Mouse (Mus musculus): ENCODE measurements around the gene Gm21304. TPM values are rescaled to one million over a fixed set of nuclear protein-coding genes. Genes with fewer than 3 reads are reported as not detected.
"Not testable (repeated sequence)": the region's sequence is repeated elsewhere in the genome, so short reads cannot be mapped to it uniquely, and the experiment has no call there.

The Gm21304 gene
- not detected in 2 replicates for polyA plus RNA-seq (2014; fragmentation: Nextera tagmentation; extraction: Ambion mirVana)

DNA sequence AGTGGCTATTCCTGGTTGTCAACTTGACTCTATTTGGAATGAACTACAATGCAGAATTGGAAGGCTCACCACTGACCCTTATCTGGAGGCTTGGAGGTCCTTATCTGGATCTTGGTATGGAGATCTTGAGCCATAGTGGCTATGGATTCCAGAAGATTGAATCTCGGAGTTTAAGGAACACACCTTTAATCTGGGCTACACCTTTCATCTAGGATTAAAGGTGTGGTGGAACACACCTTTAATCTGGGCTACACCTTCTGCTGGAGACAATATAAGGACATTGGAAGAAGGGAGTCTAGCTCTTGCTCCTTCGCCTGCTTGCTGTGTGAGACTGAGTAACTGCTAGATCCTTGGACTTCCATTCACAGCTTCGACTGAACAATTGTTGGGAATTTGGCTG is at the start of gene Gm21304:
TSS of gene Gm21304 (plus strand) at position 301 of the 400 bp plus-strand sequence.
- H3K9ac ChIP-seq (replicated peaks; ENCODE audit: low read depth, low read length); ATAC-seq (ENCODE audit: low read depth); H3K4me3 ChIP-seq (ENCODE audit: low read depth, low read length); H3K9me3 ChIP-seq (ENCODE audit: control insufficient read depth, low read length); H3K4me1 ChIP-seq (ENCODE audit: control insufficient read depth, insufficient read depth, low read length); H3K4me2 ChIP-seq (ENCODE audit: low read depth, low read length); H3K27ac ChIP-seq (ENCODE audit: low read depth, low read length); H3K27me3 ChIP-seq (ENCODE audit: control insufficient read depth, insufficient read depth, low read length); H3K36me3 ChIP-seq (ENCODE audit: control insufficient read depth, insufficient read depth, low read length): not testable (repeated sequence)
- no CpG with 5 or more reads among the region's 3 CpGs for WGBS

DNA sequence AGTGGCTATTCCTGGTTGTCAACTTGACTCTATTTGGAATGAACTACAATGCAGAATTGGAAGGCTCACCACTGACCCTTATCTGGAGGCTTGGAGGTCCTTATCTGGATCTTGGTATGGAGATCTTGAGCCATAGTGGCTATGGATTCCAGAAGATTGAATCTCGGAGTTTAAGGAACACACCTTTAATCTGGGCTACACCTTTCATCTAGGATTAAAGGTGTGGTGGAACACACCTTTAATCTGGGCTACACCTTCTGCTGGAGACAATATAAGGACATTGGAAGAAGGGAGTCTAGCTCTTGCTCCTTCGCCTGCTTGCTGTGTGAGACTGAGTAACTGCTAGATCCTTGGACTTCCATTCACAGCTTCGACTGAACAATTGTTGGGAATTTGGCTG is 25.6 kb upstream of the Gm21304 start, which contains the start of gene Gm21293:
TSS of gene Gm21293 (plus strand) at position 301 of the 400 bp plus-strand sequence.
- H3K4me3 ChIP-seq (ENCODE audit: low read depth, low read length); ATAC-seq (ENCODE audit: low read depth); H3K4me2 ChIP-seq (ENCODE audit: low read depth, low read length); H3K27me3 ChIP-seq (ENCODE audit: control insufficient read depth, insufficient read depth, low read length); H3K27ac ChIP-seq (ENCODE audit: low read depth, low read length); H3K9ac ChIP-seq (replicated peaks; ENCODE audit: low read depth, low read length); H3K9me3 ChIP-seq (ENCODE audit: control insufficient read depth, low read length); H3K36me3 ChIP-seq (ENCODE audit: control insufficient read depth, insufficient read depth, low read length); H3K4me1 ChIP-seq (ENCODE audit: control insufficient read depth, insufficient read depth, low read length): not testable (repeated sequence)
- no CpG with 5 or more reads among the region's 3 CpGs for WGBS

DNA sequence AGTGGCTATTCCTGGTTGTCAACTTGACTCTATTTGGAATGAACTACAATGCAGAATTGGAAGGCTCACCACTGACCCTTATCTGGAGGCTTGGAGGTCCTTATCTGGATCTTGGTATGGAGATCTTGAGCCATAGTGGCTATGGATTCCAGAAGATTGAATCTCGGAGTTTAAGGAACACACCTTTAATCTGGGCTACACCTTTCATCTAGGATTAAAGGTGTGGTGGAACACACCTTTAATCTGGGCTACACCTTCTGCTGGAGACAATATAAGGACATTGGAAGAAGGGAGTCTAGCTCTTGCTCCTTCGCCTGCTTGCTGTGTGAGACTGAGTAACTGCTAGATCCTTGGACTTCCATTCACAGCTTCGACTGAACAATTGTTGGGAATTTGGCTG is 17.1 kb upstream of the Gm21304 start, which contains the start of gene Gm6763:
TSS of gene Gm6763 (plus strand) at position 301 of the 400 bp plus-strand sequence.
- not testable (repeated sequence) for ATAC-seq (ENCODE audit: low read depth); H3K27me3 ChIP-seq (ENCODE audit: control insufficient read depth, insufficient read depth, low read length); H3K36me3 ChIP-seq (ENCODE audit: control insufficient read depth, insufficient read depth, low read length); H3K4me2 ChIP-seq (ENCODE audit: low read depth, low read length); H3K4me3 ChIP-seq (ENCODE audit: low read depth, low read length); H3K9ac ChIP-seq (replicated peaks; ENCODE audit: low read depth, low read length); H3K27ac ChIP-seq (ENCODE audit: low read depth, low read length); H3K4me1 ChIP-seq (ENCODE audit: control insufficient read depth, insufficient read depth, low read length); H3K9me3 ChIP-seq (ENCODE audit: control insufficient read depth, low read length)
- no CpG with 5 or more reads among the region's 3 CpGs for WGBS

DNA sequence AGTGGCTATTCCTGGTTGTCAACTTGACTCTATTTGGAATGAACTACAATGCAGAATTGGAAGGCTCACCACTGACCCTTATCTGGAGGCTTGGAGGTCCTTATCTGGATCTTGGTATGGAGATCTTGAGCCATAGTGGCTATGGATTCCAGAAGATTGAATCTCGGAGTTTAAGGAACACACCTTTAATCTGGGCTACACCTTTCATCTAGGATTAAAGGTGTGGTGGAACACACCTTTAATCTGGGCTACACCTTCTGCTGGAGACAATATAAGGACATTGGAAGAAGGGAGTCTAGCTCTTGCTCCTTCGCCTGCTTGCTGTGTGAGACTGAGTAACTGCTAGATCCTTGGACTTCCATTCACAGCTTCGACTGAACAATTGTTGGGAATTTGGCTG is 8.6 kb upstream of the Gm21304 start, which contains the start of gene Gm8764:
TSS of gene Gm8764 (plus strand) at position 301 of the 400 bp plus-strand sequence.
- H3K9me3 ChIP-seq (ENCODE audit: control insufficient read depth, low read length); ATAC-seq (ENCODE audit: low read depth); H3K36me3 ChIP-seq (ENCODE audit: control insufficient read depth, insufficient read depth, low read length); H3K4me2 ChIP-seq (ENCODE audit: low read depth, low read length); H3K4me3 ChIP-seq (ENCODE audit: low read depth, low read length); H3K4me1 ChIP-seq (ENCODE audit: control insufficient read depth, insufficient read depth, low read length); H3K27ac ChIP-seq (ENCODE audit: low read depth, low read length); H3K27me3 ChIP-seq (ENCODE audit: control insufficient read depth, insufficient read depth, low read length); H3K9ac ChIP-seq (replicated peaks; ENCODE audit: low read depth, low read length): not testable (repeated sequence)
- WGBS, result no CpG with 5 or more reads among the region's 3 CpGs

DNA sequence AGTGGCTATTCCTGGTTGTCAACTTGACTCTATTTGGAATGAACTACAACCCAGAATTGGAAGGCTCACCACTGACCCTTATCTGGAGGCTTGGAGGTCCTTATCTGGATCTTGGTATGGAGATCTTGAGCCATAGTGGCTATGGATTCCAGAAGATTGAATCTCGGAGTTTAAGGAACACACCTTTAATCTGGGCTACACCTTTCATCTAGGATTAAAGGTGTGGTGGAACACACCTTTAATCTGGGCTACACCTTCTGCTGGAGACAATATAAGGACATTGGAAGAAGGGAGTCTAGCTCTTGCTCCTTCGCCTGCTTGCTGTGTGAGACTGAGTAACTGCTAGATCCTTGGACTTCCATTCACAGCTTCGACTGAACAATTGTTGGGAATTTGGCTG is 8.4 kb downstream of the Gm21304 start, which contains the start of gene Gm21312:
TSS of gene Gm21312 (plus strand) at position 301 of the 400 bp plus-strand sequence.
- H3K9me3 ChIP-seq (ENCODE audit: control insufficient read depth, low read length); H3K9ac ChIP-seq (replicated peaks; ENCODE audit: low read depth, low read length); H3K27ac ChIP-seq (ENCODE audit: low read depth, low read length); H3K4me1 ChIP-seq (ENCODE audit: control insufficient read depth, insufficient read depth, low read length); H3K4me3 ChIP-seq (ENCODE audit: low read depth, low read length); H3K4me2 ChIP-seq (ENCODE audit: low read depth, low read length); ATAC-seq (ENCODE audit: low read depth); H3K27me3 ChIP-seq (ENCODE audit: control insufficient read depth, insufficient read depth, low read length); H3K36me3 ChIP-seq (ENCODE audit: control insufficient read depth, insufficient read depth, low read length): not testable (repeated sequence)
- no CpG with 5 or more reads among the region's 3 CpGs for WGBS

DNA sequence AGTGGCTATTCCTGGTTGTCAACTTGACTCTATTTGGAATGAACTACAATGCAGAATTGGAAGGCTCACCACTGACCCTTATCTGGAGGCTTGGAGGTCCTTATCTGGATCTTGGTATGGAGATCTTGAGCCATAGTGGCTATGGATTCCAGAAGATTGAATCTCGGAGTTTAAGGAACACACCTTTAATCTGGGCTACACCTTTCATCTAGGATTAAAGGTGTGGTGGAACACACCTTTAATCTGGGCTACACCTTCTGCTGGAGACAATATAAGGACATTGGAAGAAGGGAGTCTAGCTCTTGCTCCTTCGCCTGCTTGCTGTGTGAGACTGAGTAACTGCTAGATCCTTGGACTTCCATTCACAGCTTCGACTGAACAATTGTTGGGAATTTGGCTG is 16.9 kb downstream of the Gm21304 start, which contains the start of gene Gm20765:
TSS of gene Gm20765 (plus strand) at position 301 of the 400 bp plus-strand sequence.
- WGBS, result no CpG with 5 or more reads among the region's 3 CpGs
- H3K4me2 ChIP-seq (ENCODE audit: low read depth, low read length); ATAC-seq (ENCODE audit: low read depth); H3K27me3 ChIP-seq (ENCODE audit: control insufficient read depth, insufficient read depth, low read length); H3K9ac ChIP-seq (replicated peaks; ENCODE audit: low read depth, low read length); H3K27ac ChIP-seq (ENCODE audit: low read depth, low read length); H3K4me1 ChIP-seq (ENCODE audit: control insufficient read depth, insufficient read depth, low read length); H3K36me3 ChIP-seq (ENCODE audit: control insufficient read depth, insufficient read depth, low read length); H3K9me3 ChIP-seq (ENCODE audit: control insufficient read depth, low read length); H3K4me3 ChIP-seq (ENCODE audit: low read depth, low read length): not testable (repeated sequence)

DNA sequence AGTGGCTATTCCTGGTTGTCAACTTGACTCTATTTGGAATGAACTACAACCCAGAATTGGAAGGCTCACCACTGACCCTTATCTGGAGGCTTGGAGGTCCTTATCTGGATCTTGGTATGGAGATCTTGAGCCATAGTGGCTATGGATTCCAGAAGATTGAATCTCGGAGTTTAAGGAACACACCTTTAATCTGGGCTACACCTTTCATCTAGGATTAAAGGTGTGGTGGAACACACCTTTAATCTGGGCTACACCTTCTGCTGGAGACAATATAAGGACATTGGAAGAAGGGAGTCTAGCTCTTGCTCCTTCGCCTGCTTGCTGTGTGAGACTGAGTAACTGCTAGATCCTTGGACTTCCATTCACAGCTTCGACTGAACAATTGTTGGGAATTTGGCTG is 25.4 kb downstream of the Gm21304 start, which contains the start of gene Gm4340:
TSS of gene Gm4340 (plus strand) at position 301 of the 400 bp plus-strand sequence.
- no CpG with 5 or more reads among the region's 3 CpGs for WGBS
- not testable (repeated sequence) for H3K4me2 ChIP-seq (ENCODE audit: low read depth, low read length)

DNA sequence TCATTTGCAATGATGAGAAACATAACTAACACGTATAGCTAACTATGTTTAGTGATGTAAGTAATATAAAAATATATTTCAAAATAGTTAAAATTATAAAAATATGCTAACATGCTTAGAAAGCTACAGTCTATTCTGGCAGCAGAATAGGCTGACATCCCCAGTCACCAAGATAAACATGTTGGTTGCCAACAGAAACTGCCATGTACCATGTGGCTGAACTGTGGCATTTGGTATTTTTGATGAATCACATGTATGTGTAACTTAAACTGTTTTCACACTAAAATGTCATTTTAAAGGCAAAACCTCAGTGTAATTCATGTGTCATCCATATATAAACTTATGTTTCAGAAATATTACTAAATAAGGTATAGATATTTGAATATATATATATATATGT is 41.3 kb downstream of the Gm21304 start:
- no peak for ATAC-seq (ENCODE audit: low read depth)
- Histone ChIP-seq H3K9ac (replicated peaks; ENCODE audit: low read depth, low read length) (no peak overlapping the region), H3K4me3 (ENCODE audit: low read depth, low read length) (no peak overlapping the region), H3K36me3 (ENCODE audit: control insufficient read depth, insufficient read depth, low read length) (no peaks in the 10 kb centered on the region), H3K27ac (ENCODE audit: low read depth, low read length) (no peak overlapping the region), H3K9me3 (ENCODE audit: control insufficient read depth, low read length) (no peaks in the 10 kb centered on the region), H3K4me2 (ENCODE audit: low read depth, low read length) (no peak overlapping the region), H3K27me3 (ENCODE audit: control insufficient read depth, insufficient read depth, low read length) (no peaks in the 10 kb centered on the region), H3K4me1 (ENCODE audit: control insufficient read depth, insufficient read depth, low read length) (no peaks in the 10 kb centered on the region)
- 83% methylated on average over 1 of the region's 1 CpGs for WGBS

More for the DNA sequence above, 25.4 kb downstream of the Gm21304 start, which contains the start of gene Gm4340:
- H3K27me3 ChIP-seq (ENCODE audit: control insufficient read depth, insufficient read depth, low read length); H3K9me3 ChIP-seq (ENCODE audit: control insufficient read depth, low read length); ATAC-seq (ENCODE audit: low read depth); H3K4me3 ChIP-seq (ENCODE audit: low read depth, low read length); H3K9ac ChIP-seq (replicated peaks; ENCODE audit: low read depth, low read length); H3K27ac ChIP-seq (ENCODE audit: low read depth, low read length); H3K36me3 ChIP-seq (ENCODE audit: control insufficient read depth, insufficient read depth, low read length); H3K4me1 ChIP-seq (ENCODE audit: control insufficient read depth, insufficient read depth, low read length): not testable (repeated sequence)

DNA sequence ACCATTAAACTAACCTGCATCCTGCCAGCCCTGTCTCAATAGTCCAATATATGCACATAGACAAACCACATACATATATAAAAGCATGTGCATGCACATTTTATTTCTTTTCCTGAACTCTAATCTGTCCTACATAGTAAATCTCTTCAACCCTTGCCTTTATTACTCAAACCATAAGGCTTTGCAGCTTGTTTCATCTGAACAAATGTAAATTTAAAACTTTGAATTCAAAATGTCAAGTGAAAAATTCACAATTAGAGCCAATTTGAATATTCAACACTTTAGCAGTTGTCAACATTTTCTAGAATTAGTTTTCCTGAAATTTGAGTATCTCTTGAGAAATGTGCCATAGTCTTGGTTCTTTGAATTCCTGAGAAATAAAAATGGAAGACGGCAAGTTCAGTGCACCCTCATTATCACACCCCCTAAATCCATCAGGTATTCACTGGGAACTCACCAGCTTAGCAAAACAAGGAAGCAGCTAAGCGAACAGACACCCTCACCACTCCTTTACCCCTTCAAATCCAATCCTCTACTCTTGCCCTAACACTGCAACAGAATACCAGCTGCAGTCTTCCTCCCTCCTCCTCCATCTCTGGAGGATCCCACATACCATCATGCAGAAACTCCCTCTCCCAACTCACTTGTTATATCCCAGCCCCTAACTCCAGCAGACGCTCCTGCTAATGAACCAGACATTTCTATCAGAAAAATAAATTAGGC is 42.1 kb downstream of the Gm21304 start:
- no peak for ATAC-seq (ENCODE audit: low read depth)
- 88% methylated on average over 3 of the region's 3 CpGs for WGBS

More for the DNA sequence above, 42.1 kb downstream of the Gm21304 start:
- no peak overlapping the region for H3K4me2 ChIP-seq (ENCODE audit: low read depth, low read length)
- H3K4me1 ChIP-seq (ENCODE audit: control insufficient read depth, insufficient read depth, low read length), result no peaks in the 10 kb centered on the region
- no peaks in the 10 kb centered on the region for H3K27me3 ChIP-seq (ENCODE audit: control insufficient read depth, insufficient read depth, low read length)
- no peak overlapping the region for H3K27ac ChIP-seq (ENCODE audit: low read depth, low read length)
- H3K4me3 ChIP-seq (ENCODE audit: low read depth, low read length), result no peak overlapping the region
- H3K36me3 ChIP-seq (ENCODE audit: control insufficient read depth, insufficient read depth, low read length), result no peaks in the 10 kb centered on the region
- H3K9me3 ChIP-seq (ENCODE audit: control insufficient read depth, low read length), result no peaks in the 10 kb centered on the region
- no peak overlapping the region for H3K9ac ChIP-seq (replicated peaks; ENCODE audit: low read depth, low read length)

Data from neural tube, embryonic 14.5 days (tissue).